Mouse (Mus musculus) forebrain, embryonic 16.5 days (tissue): ENCODE results near the gene Slc35e4. TPM values are rescaled to one million over a fixed set of nuclear protein-coding genes. Genes with fewer than 3 reads are reported as not detected.
A peak's percentile ranks its signal among the peaks of the same experiment; 100 is the strongest.
"Not testable (repeated sequence)": the region's sequence is repeated elsewhere in the genome, so short reads cannot be mapped to it uniquely, and the experiment has no call there.

Experiments used
- ATAC-seq: fragments of 200-750 bp; cut with Nextera tagmentation; 2 replicates; pipeline ENCODE4 v1.8.0; 2017; ENCODE audit warnings: mild to moderate bottlenecking, moderate library complexity
- H3K27ac ChIP-seq: fragments of 300-500 bp; sonication (generic); 2 replicates; pipeline ENCODE4 v1.5.1; 2014; ENCODE audit warnings: low read length, control low read depth
- H3K27me3 ChIP-seq: fragments of 300-500 bp; sonication (generic); replicated peaks from 2 replicates; pipeline ENCODE4 v1.6.1; 2014; ENCODE audit warnings: low read length; ENCODE audit not compliant: control insufficient read depth, insufficient read depth
- H3K36me3 ChIP-seq: fragments of 300-500 bp; sonication (generic); 2 replicates; pipeline ENCODE4 v1.6.1; 2014; ENCODE audit not compliant: control insufficient read depth, insufficient read depth
- H3K4me1 ChIP-seq: fragments of 300-500 bp; sonication (generic); replicated peaks from 2 replicates; pipeline ENCODE4 v1.6.1; 2014; ENCODE audit warnings: low read length; ENCODE audit not compliant: control insufficient read depth, insufficient read depth
- H3K4me2 ChIP-seq: fragments of 300-500 bp; sonication (generic); 2 replicates; pipeline ENCODE4 v1.6.1; 2014; ENCODE audit warnings: mild to moderate bottlenecking, low read length, control low read depth
- H3K4me3 ChIP-seq: fragments of 300-500 bp; sonication (generic); replicated peaks from 2 replicates; pipeline ENCODE4 v1.5.1; 2014; ENCODE audit warnings: mild to moderate bottlenecking, low read length, control low read depth
- H3K9ac ChIP-seq: fragments of 300-500 bp; sonication (generic); replicated peaks from 2 replicates; pipeline ENCODE4 v1.6.1; 2014; ENCODE audit warnings: low read depth, low read length, control low read depth
- H3K9me3 ChIP-seq: fragments of 300-500 bp; sonication (generic); 2 replicates; pipeline ENCODE4 v1.6.1; 2016; ENCODE audit warnings: low read length; ENCODE audit not compliant: control insufficient read depth
- WGBS: fragments of 180-500 bp; shearing (Covaris S2); extraction: QIAGEN DNeasy Blood & Tissue Kit; methylation state at CpG from one replicate; pipeline ENCODE4 v1.1.7; 2014; 5-methylcytosine and 5-hydroxymethylcytosine counted together
- polyA plus RNA-seq: library from polyadenylated mRNA; unstranded; fragments of >200 nt; fragmentation: Nextera tagmentation; extraction: Ambion mirVana; gene quantifications from 2 replicates; pipeline ENCODE4 v1.2.1, GENCODE M21; 2015

Slc35e4 gene
- 11.7 and 14.6 TPM in 2 replicates for polyA plus RNA-seq

- Histone ChIP-seq H3K27ac (peak within 1 kb of the TSS; percentile 81), H3K4me2 (peak within 1 kb of the TSS; percentile 97), H3K27me3 (no peaks in the 10 kb centered on the region), H3K4me1 (peaks cover 38% of the 10 kb centered on the region), H3K9me3 (no peaks in the 10 kb centered on the region), H3K9ac (peak within 1 kb of the TSS; percentile 81), H3K4me3 (peak within 1 kb of the TSS; percentile 74), H3K36me3 (no peaks in the 10 kb centered on the region)
- WGBS, result 0% methylated on average over 27 of the region's 28 CpGs
- peak; percentile 66 for ATAC-seq
These were observed at the start of gene Slc35e4 for GRCm38 (mm10) chr11:3914109-3914840. Gene Slc35e4 (minus strand): TSS chr11:3914664.

- Histone ChIP-seq H3K27ac (peak within 1 kb of the TSS; percentile 42; the same call in 1 of the 2 replicates), H3K4me1 (peaks cover 18% of the 10 kb centered on the region), H3K9ac (peak within 1 kb of the TSS; percentile 52), H3K36me3 (no peaks in the 10 kb centered on the region), H3K27me3 (no peaks in the 10 kb centered on the region), H3K4me2 (peak within 1 kb of the TSS; percentile 88), H3K9me3 (no peaks in the 10 kb centered on the region), H3K4me3 (peak within 1 kb of the TSS; percentile 63)
- peak; percentile 97 for ATAC-seq
- under 1% methylated on average over 31 of the region's 31 CpGs for WGBS
These were observed 49.3 kb upstream of the Slc35e4 start, which contains the start of gene Pes1 for GRCm38 (mm10) chr11:3963610-3964415. Gene Pes1 (plus strand): TSS chr11:3963975.

- no peaks in the 10 kb centered on the region for H3K36me3 ChIP-seq
- H3K9ac ChIP-seq, result peak overlapping the region; percentile 52
- 84% methylated on average over 10 of the region's 10 CpGs for WGBS
- no peaks in the 10 kb centered on the region for H3K27me3 ChIP-seq
- H3K4me3 ChIP-seq, result peak overlapping the region; percentile 63
- H3K27ac ChIP-seq, result peak overlapping the region; percentile 42; the same call in 1 of the 2 replicates
- no peaks in the 10 kb centered on the region for H3K9me3 ChIP-seq
- peaks cover 18% of the 10 kb centered on the region for H3K4me1 ChIP-seq
- peak overlapping the region; percentile 88 for H3K4me2 ChIP-seq
- ATAC-seq, result peak; percentile 13; the same call in 1 of the 2 replicates
These were observed 48.7 kb upstream of the Slc35e4 start for GRCm38 (mm10) chr11:3963155-3963554.

GRCm38 (mm10) chr11:3961761-3962160, 47.3 kb upstream of the Slc35e4 start:
- Histone ChIP-seq H3K9ac (no peak overlapping the region), H3K27me3 (no peaks in the 10 kb centered on the region), H3K9me3 (no peaks in the 10 kb centered on the region), H3K27ac (no peak overlapping the region), H3K36me3 (no peaks in the 10 kb centered on the region), H3K4me1 (peaks cover 18% of the 10 kb centered on the region), H3K4me3 (no peak overlapping the region), H3K4me2 (no peak overlapping the region)
- 78% methylated on average over 3 of the region's 3 CpGs for WGBS
- ATAC-seq, result no peak

GRCm38 (mm10) chr11:3960901-3961300, 46.4 kb upstream of the Slc35e4 start:
- 65% methylated on average over 2 of the region's 2 CpGs for WGBS
- Histone ChIP-seq H3K27ac (no peak overlapping the region), H3K4me3 (no peak overlapping the region), H3K36me3 (no peaks in the 10 kb centered on the region), H3K9ac (no peak overlapping the region), H3K4me2 (no peak overlapping the region), H3K4me1 (peaks cover 18% of the 10 kb centered on the region), H3K27me3 (no peaks in the 10 kb centered on the region), H3K9me3 (no peaks in the 10 kb centered on the region)
- no peak for ATAC-seq

- not testable (repeated sequence) for H3K27ac ChIP-seq, H3K36me3 ChIP-seq, H3K4me2 ChIP-seq, H3K4me3 ChIP-seq, H3K9me3 ChIP-seq, H3K4me1 ChIP-seq, ATAC-seq, H3K9ac ChIP-seq, H3K27me3 ChIP-seq
- WGBS, result 80% methylated on average over 4 of the region's 4 CpGs
These were observed 40.9 kb upstream of the Slc35e4 start for GRCm38 (mm10) chr11:3955371-3955770.

- H3K36me3 ChIP-seq, H3K4me3 ChIP-seq, H3K4me1 ChIP-seq, H3K27me3 ChIP-seq, H3K9ac ChIP-seq, H3K9me3 ChIP-seq, H3K27ac ChIP-seq, H3K4me2 ChIP-seq, ATAC-seq: not testable (repeated sequence)
- 73% methylated on average over 5 of the region's 5 CpGs for WGBS
These were observed 40.4 kb upstream of the Slc35e4 start for GRCm38 (mm10) chr11:3954876-3955275.

- Histone ChIP-seq H3K36me3 (no peaks in the 10 kb centered on the region), H3K4me3 (no peak overlapping the region), H3K27me3 (peaks cover 2% of the 10 kb centered on the region; the same call in 1 of the 2 replicates), H3K9me3 (no peaks in the 10 kb centered on the region), H3K4me2 (no peak overlapping the region), H3K4me1 (no peaks in the 10 kb centered on the region), H3K27ac (no peak overlapping the region), H3K9ac (no peak overlapping the region)
- no peak for ATAC-seq
- 3% methylated on average over 1 of the region's 1 CpGs for WGBS
These were observed 31.9 kb upstream of the Slc35e4 start for GRCm38 (mm10) chr11:3946386-3946785.

GRCm38 (mm10) chr11:3941371-3941770, 26.9 kb upstream of the Slc35e4 start:
- Histone ChIP-seq H3K9ac (no peak overlapping the region), H3K36me3 (no peaks in the 10 kb centered on the region), H3K4me2 (no peak overlapping the region), H3K27ac (no peak overlapping the region), H3K9me3 (no peaks in the 10 kb centered on the region), H3K4me3 (no peak overlapping the region), H3K27me3 (peaks cover 7% of the 10 kb centered on the region; the same call in 1 of the 2 replicates), H3K4me1 (peaks cover under 1% of the 10 kb centered on the region)
- no peak for ATAC-seq
- WGBS, result 88% methylated on average over 7 of the region's 7 CpGs
